Mouse (Mus musculus) liver, postnatal 0 days (tissue): ENCODE measurements around the gene Cyp27b1. TPM values are rescaled to one million over a fixed set of nuclear protein-coding genes. Genes with fewer than 3 reads are reported as not detected.
A peak's percentile ranks its signal among the peaks of the same experiment; 100 is the strongest.

Experiments used
- ATAC-seq: fragments of 200-750 bp; cut with Nextera tagmentation; 2 replicates; pipeline ENCODE4 v1.8.0; 2017; ENCODE audit warnings: mild to moderate bottlenecking, moderate library complexity
- DNase-seq: peaks from one replicate; pipeline ENCODE4 v3.0.0-alpha.2; 2016
- H3K27ac ChIP-seq: fragments of 300-500 bp; sonication (generic); 2 replicates; pipeline ENCODE4 v1.5.1; 2014; ENCODE audit warnings: antibody characterized with exemption, moderate library complexity, mild to moderate bottlenecking, low read depth
- H3K27me3 ChIP-seq: fragments of 300-500 bp; sonication (generic); 2 replicates; pipeline ENCODE4 v1.6.1; 2014; ENCODE audit warnings: low read length, control low read depth, mixed read lengths; ENCODE audit not compliant: insufficient read depth
- H3K36me3 ChIP-seq: fragments of 300-500 bp; sonication (generic); replicated peaks from 2 replicates; pipeline ENCODE4 v1.6.1; 2014; ENCODE audit warnings: mild to moderate bottlenecking, control low read depth, low read length, moderate library complexity, mixed read lengths; ENCODE audit not compliant: insufficient read depth
- H3K4me1 ChIP-seq: fragments of 300-500 bp; sonication (generic); 2 replicates; pipeline ENCODE4 v1.6.1; 2014; ENCODE audit warnings: antibody characterized with exemption, mild to moderate bottlenecking, control low read depth; ENCODE audit not compliant: insufficient read depth
- H3K4me2 ChIP-seq: fragments of 300-500 bp; sonication (generic); 2 replicates; pipeline ENCODE4 v1.6.1; 2014; ENCODE audit warnings: low read depth, mild to moderate bottlenecking, low read length, moderate library complexity, mixed read lengths
- H3K4me3 ChIP-seq: fragments of 300-500 bp; sonication (generic); 2 replicates; pipeline ENCODE4 v1.5.1; 2014; ENCODE audit warnings: low read depth, low read length
- H3K9ac ChIP-seq: fragments of 300-500 bp; sonication (generic); replicated peaks from 2 replicates; pipeline ENCODE4 v1.6.1; 2014; ENCODE audit warnings: mild to moderate bottlenecking, moderate library complexity
- H3K9me3 ChIP-seq: fragments of 300-500 bp; sonication (generic); 2 replicates; pipeline ENCODE4 v1.6.1; 2016; ENCODE audit warnings: mild to moderate bottlenecking, control low read depth, low read length, mixed read lengths
- CTCF ChIP-seq: sonication (generic); IDR thresholded peaks from 2 replicates; pipeline ENCODE4 v1.5.1; 2016; ENCODE audit warnings: antibody characterized with exemption, low read depth
- EP300 ChIP-seq: IDR thresholded peaks from 2 replicates; pipeline ENCODE4 v1.6.1; 2016; ENCODE audit warnings: antibody characterized with exemption, low read depth, mild to moderate bottlenecking
- WGBS: fragments of 180-500 bp; shearing (Covaris S2); extraction: QIAGEN DNeasy Blood & Tissue Kit; methylation state at CpG from one replicate; pipeline ENCODE4 v1.1.7; 2014; ENCODE audit not compliant: insufficient replicate concordance; 5-methylcytosine and 5-hydroxymethylcytosine counted together
- polyA plus RNA-seq: library from polyadenylated mRNA; unstranded; fragments of >200 nt; fragmentation: Nextera tagmentation; extraction: Ambion mirVana; gene quantifications from 2 replicates; pipeline ENCODE4 v1.2.1, GENCODE M21; 2015

Cyp27b1 gene
- polyA plus RNA-seq, 1 experiment from 2014 or later: not detected

- H3K4me1 ChIP-seq: no peaks in the 10 kb centered on the region
- DNase-seq (no peak), ATAC-seq (no peak)
- no peak overlapping the region for H3K4me2 ChIP-seq
- 71% methylated on average over 7 of the region's 7 CpGs for WGBS
- H3K4me3 ChIP-seq: no peak overlapping the region
- TF ChIP-seq CTCF (no peak), EP300 (no peak)
- no peaks in the 10 kb centered on the region for H3K9me3 ChIP-seq
- peaks cover 2% of the 10 kb centered on the region; the same call in 1 of the 2 replicates for H3K36me3 ChIP-seq
- no peak overlapping the region for H3K27ac ChIP-seq
- H3K9ac ChIP-seq: no peak overlapping the region
- H3K27me3 ChIP-seq: no peaks in the 10 kb centered on the region
Observed at GRCm38 (mm10) chr10:127003806-127004205, 44.2 kb upstream of the Cyp27b1 start.

- DNase-seq (no peak), ATAC-seq (no peak)
- no peak overlapping the region for H3K4me2 ChIP-seq
- H3K9me3 ChIP-seq: no peaks in the 10 kb centered on the region
- no peaks in the 10 kb centered on the region for H3K36me3 ChIP-seq
- H3K27me3 ChIP-seq: no peaks in the 10 kb centered on the region; the same call in 1 of the 2 replicates
- no peaks in the 10 kb centered on the region for H3K4me1 ChIP-seq
- TF ChIP-seq EP300 (no peak), CTCF (peak; percentile 54)
- 61% methylated on average over 5 of the region's 5 CpGs for WGBS
- no peak overlapping the region for H3K27ac ChIP-seq
- H3K4me3 ChIP-seq: no peak overlapping the region
- no peak overlapping the region for H3K9ac ChIP-seq
Observed at GRCm38 (mm10) chr10:127016488-127016887, 31.6 kb upstream of the Cyp27b1 start.

- 19% methylated on average over 2 of the region's 2 CpGs for WGBS
- Histone ChIP-seq H3K27me3 (no peaks in the 10 kb centered on the region; the same call in 1 of the 2 replicates), H3K9me3 (no peaks in the 10 kb centered on the region), H3K9ac (no peak overlapping the region), H3K36me3 (0 out of 2 replicates have a peak, but pooled peaks cover 2% of the 10 kb centered on the region), H3K4me2 (no peak overlapping the region), H3K27ac (no peak overlapping the region), H3K4me3 (no peak overlapping the region), H3K4me1 (no peaks in the 10 kb centered on the region)
- ATAC-seq (no peak), DNase-seq (no peak)
- TF ChIP-seq EP300: no peak
- TF ChIP-seq CTCF: no peak
Observed at GRCm38 (mm10) chr10:127017071-127017470, 31.0 kb upstream of the Cyp27b1 start.

- H3K9ac ChIP-seq: no peak overlapping the region
- no peak overlapping the region for H3K27ac ChIP-seq
- peaks cover 11% of the 10 kb centered on the region for H3K36me3 ChIP-seq
- no peak for DNase-seq
- H3K27me3 ChIP-seq: no peaks in the 10 kb centered on the region; the same call in 1 of the 2 replicates
- TF ChIP-seq EP300 (no peak), CTCF (no peak)
- 82% methylated on average over 16 of the region's 16 CpGs for WGBS
- ATAC-seq: no peak
- H3K4me2 ChIP-seq: no peak overlapping the region
- H3K4me3 ChIP-seq: no peak overlapping the region
- H3K9me3 ChIP-seq: no peaks in the 10 kb centered on the region
- no peaks in the 10 kb centered on the region for H3K4me1 ChIP-seq
Observed at GRCm38 (mm10) chr10:127018422-127018821, 29.6 kb upstream of the Cyp27b1 start.

- peak; percentile 92 for ATAC-seq
- Histone ChIP-seq H3K36me3 (peaks cover 14% of the 10 kb centered on the region; the same call in 1 of the 2 replicates), H3K9me3 (no peaks in the 10 kb centered on the region), H3K4me3 (peak within 1 kb of the TSS; percentile 72), H3K4me1 (0 out of 2 replicates have a peak, but pooled peaks cover 4% of the 10 kb centered on the region), H3K27ac (peak within 1 kb of the TSS; percentile 30; the same call in 1 of the 2 replicates), H3K9ac (peak within 1 kb of the TSS; percentile 73), H3K4me2 (peak within 1 kb of the TSS; percentile 85), H3K27me3 (no peaks in the 10 kb centered on the region)
- peak; percentile 94 for DNase-seq
- 5% methylated on average over 56 of the region's 56 CpGs for WGBS
- no peak for TF ChIP-seq EP300
- TF ChIP-seq CTCF: peak; percentile 99
Observed at GRCm38 (mm10) chr10:127030336-127031296, 17.4 kb upstream of the Cyp27b1 start, which contains the start of gene Tsfm. TSS of gene Tsfm (minus strand) at chr10:127030840.

GRCm38 (mm10) chr10:127033301-127033741 is 14.7 kb upstream of the Cyp27b1 start:
- no peak overlapping the region for H3K27ac ChIP-seq
- TF ChIP-seq CTCF (no peak), EP300 (no peak)
- WGBS: 65% methylated on average over 7 of the region's 8 CpGs

More at GRCm38 (mm10) chr10:127033301-127033741, 14.7 kb upstream of the Cyp27b1 start:
- Histone ChIP-seq H3K36me3 (0 out of 2 replicates have a peak, but pooled peaks cover 3% of the 10 kb centered on the region), H3K4me3 (no peak overlapping the region), H3K4me1 (0 out of 2 replicates have a peak, but pooled peaks cover 4% of the 10 kb centered on the region), H3K9ac (no peak overlapping the region), H3K27me3 (no peaks in the 10 kb centered on the region), H3K4me2 (no peak overlapping the region), H3K9me3 (no peaks in the 10 kb centered on the region)
- ATAC-seq: no peak
- DNase-seq: no peak
